Mouse (Mus musculus) intestine, embryonic 16.5 days (tissue): Measurements from ENCODE around the gene Nr2c2ap. TPM values are rescaled to one million over a fixed set of nuclear protein-coding genes. Genes with fewer than 3 reads are reported as not detected.

Experiments used
- microRNA-seq: library from miRNA; unstranded; fragments of <30 nt; microRNA quantifications from one replicate; pipeline ENCODE4, GENCODE M21; 2016
- polyA plus RNA-seq: library from polyadenylated mRNA; unstranded; fragments of >200 nt; fragmentation: Nextera tagmentation; extraction: Ambion mirVana; gene quantifications from 2 replicates; pipeline ENCODE4 v1.2.1, GENCODE M21; 2015

The Nr2c2ap gene
- polyA plus RNA-seq, 1 experiment from 2014 or later, result 50.7 TPM

Small RNA genes lying within 50 kb of the gene (microRNA-seq; reads per million reads assigned to microRNA genes)
- not detected for gene Mir7066

Other genes starting within 250 kb of the Nr2c2ap start
- 0.51 and 0.53 TPM in 2 replicates for gene Cilp2, start 243.6 kb upstream of the Nr2c2ap start, polyA plus RNA-seq
- 2.8 TPM in 2 replicates for gene Tssk6, start 229.1 kb upstream of the Nr2c2ap start, polyA plus RNA-seq
- gene Ndufa13, start 228.8 kb upstream of the Nr2c2ap start, polyA plus RNA-seq, result 233 and 243 TPM in 2 replicates
- 3.2 and 3.8 TPM in 2 replicates for gene Yjefn3, start 228.6 kb upstream of the Nr2c2ap start, polyA plus RNA-seq
- 36.0 and 38.9 TPM in 2 replicates for gene Gatad2a, start 134.9 kb upstream of the Nr2c2ap start, polyA plus RNA-seq
- gene Mau2, start 88.6 kb upstream of the Nr2c2ap start, polyA plus RNA-seq, result 44.4 and 45.5 TPM in 2 replicates
- 33.0 and 37.0 TPM in 2 replicates for gene Sugp1, start 88.5 kb upstream of the Nr2c2ap start, polyA plus RNA-seq
- 106 and 152 TPM in 2 replicates for gene Tm6sf2, start 58.4 kb upstream of the Nr2c2ap start, polyA plus RNA-seq
- gene Hapln4, start 47.9 kb upstream of the Nr2c2ap start, polyA plus RNA-seq, result 0.10 and 0.11 TPM in 2 replicates
- gene Ncan, start 10.5 kb upstream of the Nr2c2ap start, polyA plus RNA-seq, result 0.89 and 0.98 TPM in 2 replicates
- 12.6 and 15.3 TPM in 2 replicates for gene Rfxank, start 7.8 kb downstream of the Nr2c2ap start, polyA plus RNA-seq
- gene Borcs8, start 8.2 kb downstream of the Nr2c2ap start, polyA plus RNA-seq, result 38.4 and 42.4 TPM in 2 replicates
- gene Mef2b, start 8.4 kb downstream of the Nr2c2ap start, polyA plus RNA-seq, result 0.11 and 0.23 TPM in 2 replicates
- gene Tmem161a, start 41.0 kb downstream of the Nr2c2ap start, polyA plus RNA-seq, result 66.9 and 67.7 TPM in 2 replicates
- 7.6 and 10.5 TPM in 2 replicates for gene Slc25a42, start 81.0 kb downstream of the Nr2c2ap start, polyA plus RNA-seq
- 17.3 and 18.1 TPM in 2 replicates for gene Sugp2, start 102.9 kb downstream of the Nr2c2ap start, polyA plus RNA-seq
- 25.1 and 29.0 TPM in 2 replicates for gene Armc6, start 103.1 kb downstream of the Nr2c2ap start, polyA plus RNA-seq
- 25.5 and 26.0 TPM in 2 replicates for gene Homer3, start 151.5 kb downstream of the Nr2c2ap start, polyA plus RNA-seq
- 44.2 and 48.4 TPM in 2 replicates for gene Ddx49, start 171.2 kb downstream of the Nr2c2ap start, polyA plus RNA-seq
- 432 and 443 TPM in 2 replicates for gene Cope, start 171.2 kb downstream of the Nr2c2ap start, polyA plus RNA-seq
- 2.1 and 3.2 TPM in 2 replicates for gene Cers1, start 184.4 kb downstream of the Nr2c2ap start, polyA plus RNA-seq
- gene Gdf1, start 198.5 kb downstream of the Nr2c2ap start, polyA plus RNA-seq, result 0.53 and 0.78 TPM in 2 replicates
- 6.8 and 7.4 TPM in 2 replicates for gene Upf1, start 221.9 kb downstream of the Nr2c2ap start, polyA plus RNA-seq
- gene Comp, start 242.2 kb downstream of the Nr2c2ap start, polyA plus RNA-seq, result 0.39 and 0.51 TPM in 2 replicates